In genomic region chr4:137954926-137955396, GRCm38 (mm10) we compare ENCODE assay signal across 8 mouse cellular contexts. TPM values are rescaled to one million over a fixed set of nuclear protein-coding genes. Genes with fewer than 3 reads are reported as not detected.
DNase-seq lines count a peak whose midpoint lies in the region; ATAC-seq and TF ChIP-seq lines count a peak whose summit lies in the region.

No protein-coding gene starts in this region.

- no peaks in the 10 kb centered on the region for H3K4me1 ChIP-seq in embryonic facial prominence, embryonic 14.5 days (ENCODE audit: control insufficient read depth, insufficient read depth, low read length)
- H3K4me1 ChIP-seq in embryonic facial prominence, embryonic 10.5 days = no peaks in the 10 kb centered on the region
- peaks cover 30% of the 10 kb centered on the region for H3K4me1 ChIP-seq in E14TG2a.4 (replicated peaks; ENCODE audit: low read depth, low read length)
- no peaks in the 10 kb centered on the region for H3K4me1 ChIP-seq in heart, adult 2 months (ENCODE audit: control insufficient read depth, insufficient read depth, low read length)
- H3K4me1 ChIP-seq in liver, embryonic 13.5 days (replicated peaks) = peaks cover 28% of the 10 kb centered on the region
- no peaks in the 10 kb centered on the region for H3K4me1 ChIP-seq in forebrain, embryonic 16.5 days (replicated peaks; ENCODE audit: control insufficient read depth, insufficient read depth, low read length)
- no peaks in the 10 kb centered on the region for H3K4me1 ChIP-seq in neural tube, embryonic 15.5 days

- no peak for TF ChIP-seq POLR2A in heart, adult 2 months (IDR thresholded peaks at IDR 0.05; ENCODE audit: insufficient read depth, low read depth, low read length)

- peak; percentile 80 for TF ChIP-seq CTCF in E14TG2a.4 (conservative IDR thresholded peaks at IDR 0.05; ENCODE audit: low read length)
- TF ChIP-seq CTCF in heart, adult 2 months (IDR thresholded peaks at IDR 0.05) = peak; percentile 73

- peak; percentile 88 for DNase-seq in embryonic facial prominence, embryonic 14.5 days (ENCODE audit: low spot score)
- DNase-seq in embryonic facial prominence, embryonic 10.5 days (ENCODE audit: low spot score) = no peak
- DNase-seq in heart, adult 2 months = peak; percentile 70 to 83
- peak; percentile 66 for DNase-seq in liver, embryonic 13.5 days
- no peak for DNase-seq in T-cell, adult 2 months (ENCODE audit: low spot score)

- ATAC-seq in embryonic facial prominence, embryonic 14.5 days (ENCODE audit: low read depth) = peak; percentile 65
- ATAC-seq in liver, embryonic 13.5 days (ENCODE audit: low read depth) = peak; percentile 86
- no peak for ATAC-seq in forebrain, embryonic 16.5 days
- no peak for ATAC-seq in neural tube, embryonic 15.5 days (ENCODE audit: low FRiP score)

- intact Hi-C loops in heart, adult 2 months (cut with DNase I) = no loop called here

- no peak overlapping the region for H3K27ac ChIP-seq in embryonic facial prominence, embryonic 14.5 days (replicated peaks; ENCODE audit: low read depth, low read length)
- no peak overlapping the region for H3K27ac ChIP-seq in embryonic facial prominence, embryonic 10.5 days (replicated peaks)
- peak overlapping the region; percentile 38 for H3K27ac ChIP-seq in heart, adult 2 months
- H3K27ac ChIP-seq in liver, embryonic 13.5 days = peak overlapping the region; percentile 13; the same call in 1 of the 2 replicates
- H3K27ac ChIP-seq in forebrain, embryonic 16.5 days (ENCODE audit: low read length) = no peak overlapping the region
- H3K27ac ChIP-seq in neural tube, embryonic 15.5 days (replicated peaks) = no peak overlapping the region

- peaks cover 86% of the 10 kb centered on the region for H3K36me3 ChIP-seq in embryonic facial prominence, embryonic 14.5 days (ENCODE audit: control insufficient read depth, insufficient read depth, low read length)
- peaks cover 90% of the 10 kb centered on the region for H3K36me3 ChIP-seq in embryonic facial prominence, embryonic 10.5 days (replicated peaks)
- H3K36me3 ChIP-seq in E14TG2a.4 (ENCODE audit: insufficient read depth, low read length) = peaks cover 63% of the 10 kb centered on the region
- H3K36me3 ChIP-seq in heart, adult 2 months (ENCODE audit: control insufficient read depth, insufficient read depth, low read length) = peaks cover 3% of the 10 kb centered on the region; the same call in 1 of the 2 replicates
- H3K36me3 ChIP-seq in liver, embryonic 13.5 days = peaks cover 61% of the 10 kb centered on the region
- peaks cover 13% of the 10 kb centered on the region for H3K36me3 ChIP-seq in forebrain, embryonic 16.5 days (ENCODE audit: control insufficient read depth, insufficient read depth)
- H3K36me3 ChIP-seq in neural tube, embryonic 15.5 days = peaks cover 51% of the 10 kb centered on the region

- H3K4me3 ChIP-seq in embryonic facial prominence, embryonic 14.5 days (ENCODE audit: low read depth, low read length) = no peak overlapping the region
- H3K4me3 ChIP-seq in embryonic facial prominence, embryonic 10.5 days = no peak overlapping the region
- no peak overlapping the region for H3K4me3 ChIP-seq in E14TG2a.4 (replicated peaks; ENCODE audit: low read length)
- no peak overlapping the region for H3K4me3 ChIP-seq in heart, adult 2 months
- H3K4me3 ChIP-seq in liver, embryonic 13.5 days (replicated peaks) = no peak overlapping the region
- H3K4me3 ChIP-seq in forebrain, embryonic 16.5 days (replicated peaks; ENCODE audit: low read length) = no peak overlapping the region
- no peak overlapping the region for H3K4me3 ChIP-seq in neural tube, embryonic 15.5 days (replicated peaks)

- no peak overlapping the region for H3K9ac ChIP-seq in embryonic facial prominence, embryonic 14.5 days (ENCODE audit: low read depth, low read length)
- H3K9ac ChIP-seq in heart, adult 2 months (ENCODE audit: low read depth, low read length) = no peak overlapping the region
- H3K9ac ChIP-seq in liver, embryonic 13.5 days = no peak overlapping the region
- H3K9ac ChIP-seq in forebrain, embryonic 16.5 days (replicated peaks; ENCODE audit: low read depth, low read length) = no peak overlapping the region
- H3K9ac ChIP-seq in neural tube, embryonic 15.5 days (replicated peaks) = no peak overlapping the region

- WGBS in embryonic facial prominence, embryonic 14.5 days = 63% methylated on average over 8 of the region's 8 CpGs
- WGBS in embryonic facial prominence, embryonic 10.5 days = 86% methylated on average over 8 of the region's 8 CpGs
- 39% methylated on average over 8 of the region's 8 CpGs for WGBS in heart, adult 2 months
- 20% methylated on average over 8 of the region's 8 CpGs for WGBS in liver, embryonic 13.5 days (ENCODE audit: insufficient replicate concordance)
- 93% methylated on average over 8 of the region's 8 CpGs for WGBS in forebrain, embryonic 16.5 days
- 92% methylated on average over 8 of the region's 8 CpGs for WGBS in neural tube, embryonic 15.5 days

- peaks cover 6% of the 10 kb centered on the region; the same call in 1 of the 2 replicates for H3K9me3 ChIP-seq in embryonic facial prominence, embryonic 14.5 days (ENCODE audit: control insufficient read depth, low read length)
- peaks cover 12% of the 10 kb centered on the region; the same call in 1 of the 2 replicates for H3K9me3 ChIP-seq in embryonic facial prominence, embryonic 10.5 days
- no peaks in the 10 kb centered on the region for H3K9me3 ChIP-seq in E14TG2a.4 (ENCODE audit: low read length)
- no peaks in the 10 kb centered on the region for H3K9me3 ChIP-seq in liver, embryonic 13.5 days (replicated peaks)
- peaks cover 3% of the 10 kb centered on the region; the same call in 1 of the 2 replicates for H3K9me3 ChIP-seq in forebrain, embryonic 16.5 days (ENCODE audit: control insufficient read depth, low read length)
- H3K9me3 ChIP-seq in neural tube, embryonic 15.5 days (replicated peaks) = no peaks in the 10 kb centered on the region

- no peaks in the 10 kb centered on the region for H3K27me3 ChIP-seq in embryonic facial prominence, embryonic 14.5 days (replicated peaks; ENCODE audit: control insufficient read depth, insufficient read depth, low read length)
- no peaks in the 10 kb centered on the region for H3K27me3 ChIP-seq in embryonic facial prominence, embryonic 10.5 days (replicated peaks; ENCODE audit: low read depth, poor library complexity, severe bottlenecking)
- H3K27me3 ChIP-seq in E14TG2a.4 (ENCODE audit: insufficient read depth, low read length) = no peaks in the 10 kb centered on the region
- H3K27me3 ChIP-seq in heart, adult 2 months (ENCODE audit: control insufficient read depth, insufficient read depth, low read length) = no peaks in the 10 kb centered on the region
- H3K27me3 ChIP-seq in liver, embryonic 13.5 days = no peaks in the 10 kb centered on the region
- H3K27me3 ChIP-seq in forebrain, embryonic 16.5 days (replicated peaks; ENCODE audit: control insufficient read depth, insufficient read depth, low read length) = no peaks in the 10 kb centered on the region
- no peaks in the 10 kb centered on the region for H3K27me3 ChIP-seq in neural tube, embryonic 15.5 days (replicated peaks)

- no peaks in the 10 kb centered on the region for H3K79me2 ChIP-seq in heart, adult 2 months (replicated peaks; ENCODE audit: control insufficient read depth, insufficient read depth, low read length)

- no peak overlapping the region for H3K4me2 ChIP-seq in embryonic facial prominence, embryonic 14.5 days (ENCODE audit: low read depth, low read length)
- no peak overlapping the region for H3K4me2 ChIP-seq in liver, embryonic 13.5 days
- H3K4me2 ChIP-seq in forebrain, embryonic 16.5 days (ENCODE audit: low read length) = no peak overlapping the region
- no peak overlapping the region for H3K4me2 ChIP-seq in neural tube, embryonic 15.5 days

- TF ChIP-seq EP300 in heart, adult 2 months (IDR thresholded peaks at IDR 0.05; ENCODE audit: insufficient read depth, low read depth, low read length) = 0 out of 2 replicates have a peak, but pooled peaks have one; percentile 48

RNA-seq across cellular contexts. Expression of gene Eif4g3, which starts 37.9 kb away (rescaled TPM):
- polyA plus RNA-seq in embryonic facial prominence, embryonic 14.5 days (2014; fragmentation: Nextera tagmentation; extraction: Ambion mirVana) = 33.9 and 35.4 TPM in 2 replicates
- polyA plus RNA-seq in embryonic facial prominence, embryonic 10.5 days (2016; fragmentation: Nextera tagmentation; extraction: Ambion mirVana) = 39.7 and 41.9 TPM in 2 replicates
- total RNA-seq in heart, adult 2 months (2021) = 10 to 100 TPM; 39.7 to 43.7 TPM
- polyA plus RNA-seq in heart, adult 2 months (2012; rRNA removed) = 24.8 and 29.1 TPM in 2 replicates
- polyA plus RNA-seq in liver, embryonic 13.5 days (2015; fragmentation: Nextera tagmentation; extraction: Ambion mirVana) = 7.3 and 7.9 TPM in 2 replicates
- 47.0 and 51.7 TPM in 2 replicates for polyA plus RNA-seq in forebrain, embryonic 16.5 days (2015; fragmentation: Nextera tagmentation; extraction: Ambion mirVana)
- 45.7 and 49.5 TPM in 2 replicates for polyA plus RNA-seq in neural tube, embryonic 15.5 days (2015; fragmentation: Nextera tagmentation; extraction: Ambion mirVana)

Comparison
In these comparisons a context has a peak if more than half of its experiments do, and no peak if none do; other contexts are left out.
1. DNase-seq: peak in embryonic facial prominence, embryonic 14.5 days (single experiment), heart, adult 2 months (2 of 2) and liver, embryonic 13.5 days (single experiment); none in embryonic facial prominence, embryonic 10.5 days (single experiment) and T-cell, adult 2 months (single experiment).
2. ATAC-seq: peak in embryonic facial prominence, embryonic 14.5 days (single experiment) and liver, embryonic 13.5 days (single experiment); none in forebrain, embryonic 16.5 days (single experiment) and neural tube, embryonic 15.5 days (single experiment).
3. H3K27ac ChIP-seq: peak in heart, adult 2 months (single experiment) and liver, embryonic 13.5 days (single experiment); none in embryonic facial prominence, embryonic 14.5 days (single experiment), embryonic facial prominence, embryonic 10.5 days (single experiment), forebrain, embryonic 16.5 days (single experiment) and neural tube, embryonic 15.5 days (single experiment).